Mouse (Mus musculus) stomach, embryonic 14.5 days (tissue): Measurements from ENCODE around the gene Scaf4. TPM values are rescaled to one million over a fixed set of nuclear protein-coding genes. Genes with fewer than 3 reads are reported as not detected.

Source experiments
- ATAC-seq: fragments of 200-750 bp; cut with Nextera tagmentation; 2 replicates; pipeline ENCODE4 v1.8.0; 2017; ENCODE audit warnings: low read depth, moderate TSS enrichment; ENCODE audit not compliant: insufficient number of reproducible peaks, insufficient read depth, low FRiP score
- H3K27ac ChIP-seq: fragments of 300-500 bp; sonication (generic); 2 replicates; pipeline ENCODE4 v1.5.1; 2014; ENCODE audit warnings: mild to moderate bottlenecking, low read length, moderate library complexity, mixed read lengths
- H3K27me3 ChIP-seq: fragments of 300-500 bp; sonication (generic); 2 replicates; pipeline ENCODE4 v1.6.1; 2014; ENCODE audit warnings: low read length, control low read depth, mixed read lengths; ENCODE audit not compliant: control insufficient read depth, insufficient read depth
- H3K36me3 ChIP-seq: fragments of 300-500 bp; sonication (generic); 2 replicates; pipeline ENCODE4 v1.6.1; 2014; ENCODE audit warnings: mild to moderate bottlenecking, control low read depth, low read length, moderate library complexity, mixed read lengths; ENCODE audit not compliant: control insufficient read depth, insufficient read depth
- H3K4me1 ChIP-seq: fragments of 300-500 bp; sonication (generic); 2 replicates; pipeline ENCODE4 v1.6.1; 2014; ENCODE audit warnings: low read length, control low read depth, mixed read lengths; ENCODE audit not compliant: control insufficient read depth, insufficient read depth
- H3K4me2 ChIP-seq: fragments of 300-500 bp; sonication (generic); replicated peaks from 2 replicates; pipeline ENCODE4 v1.6.1; 2014; ENCODE audit warnings: low read depth, low read length, control low read depth
- H3K4me3 ChIP-seq: fragments of 300-500 bp; sonication (generic); 2 replicates; pipeline ENCODE4 v1.5.1; 2014; ENCODE audit warnings: low read depth, low read length, control low read depth
- H3K9ac ChIP-seq: fragments of 300-500 bp; sonication (generic); replicated peaks from 2 replicates; pipeline ENCODE4 v1.6.1; 2014; ENCODE audit warnings: low read depth, mild to moderate bottlenecking, control low read depth, low read length, moderate library complexity, mixed read lengths
- H3K9me3 ChIP-seq: fragments of 300-500 bp; sonication (generic); 2 replicates; pipeline ENCODE4 v1.6.1; 2016; ENCODE audit warnings: low read depth, low read length, control low read depth; ENCODE audit not compliant: control insufficient read depth
- WGBS: fragments of 180-500 bp; shearing (Covaris S2); extraction: QIAGEN DNeasy Blood & Tissue Kit; methylation state at CpG from one replicate; pipeline ENCODE4 v1.1.7; 2014; 5-methylcytosine and 5-hydroxymethylcytosine counted together
- polyA plus RNA-seq: library from polyadenylated mRNA; unstranded; fragments of >200 nt; fragmentation: Nextera tagmentation; extraction: Ambion mirVana; gene quantifications from 2 replicates; pipeline ENCODE4 v1.2.1, GENCODE M21; 2014

The Scaf4 gene
- polyA plus RNA-seq, 1 experiment from 2014 or later: 30.0 TPM

GRCm38 (mm10) chr16:90241875-90242274, 42.4 kb downstream of the Scaf4 start:
- peaks cover 63% of the 10 kb centered on the region for H3K36me3 ChIP-seq
- H3K4me3 ChIP-seq: no peak overlapping the region
- H3K9ac ChIP-seq: no peak overlapping the region
- WGBS: 82% methylated on average over 4 of the region's 4 CpGs
- H3K27me3 ChIP-seq: no peaks in the 10 kb centered on the region
- H3K4me2 ChIP-seq: no peak overlapping the region
- H3K27ac ChIP-seq: no peak overlapping the region
- no peak for ATAC-seq
- H3K4me1 ChIP-seq: no peaks in the 10 kb centered on the region
- no peaks in the 10 kb centered on the region for H3K9me3 ChIP-seq

- no peak overlapping the region for H3K27ac ChIP-seq
- no peak overlapping the region for H3K9ac ChIP-seq
- H3K9me3 ChIP-seq: no peaks in the 10 kb centered on the region
- H3K36me3 ChIP-seq: peaks cover 42% of the 10 kb centered on the region
- H3K4me2 ChIP-seq: no peak overlapping the region
- 84% methylated on average over 6 of the region's 6 CpGs for WGBS
- no peak overlapping the region for H3K4me3 ChIP-seq
- no peaks in the 10 kb centered on the region for H3K4me1 ChIP-seq
- no peak for ATAC-seq
- H3K27me3 ChIP-seq: no peaks in the 10 kb centered on the region
Observed at GRCm38 (mm10) chr16:90239128-90239746, 45.1 kb downstream of the Scaf4 start.

GRCm38 (mm10) chr16:90235188-90235587, 49.1 kb downstream of the Scaf4 start:
- no peaks in the 10 kb centered on the region for H3K9me3 ChIP-seq
- H3K4me2 ChIP-seq: no peak overlapping the region
- no peak overlapping the region for H3K27ac ChIP-seq
- H3K4me3 ChIP-seq: no peak overlapping the region
- 88% methylated on average over 3 of the region's 3 CpGs for whole genome bisulfite sequencing
- no peaks in the 10 kb centered on the region for H3K4me1 ChIP-seq
- H3K36me3 ChIP-seq: peaks cover 22% of the 10 kb centered on the region
- ATAC-seq: no peak
- no peak overlapping the region for H3K9ac ChIP-seq
- H3K27me3 ChIP-seq: no peaks in the 10 kb centered on the region

GRCm38 (mm10) chr16:90234617-90235016, 49.7 kb downstream of the Scaf4 start:
- no peak overlapping the region for H3K9ac ChIP-seq
- WGBS: 69% methylated on average over 6 of the region's 6 CpGs
- no peak for ATAC-seq
- no peaks in the 10 kb centered on the region for H3K9me3 ChIP-seq
- no peaks in the 10 kb centered on the region for H3K27me3 ChIP-seq
- H3K36me3 ChIP-seq: peaks cover 21% of the 10 kb centered on the region
- no peak overlapping the region for H3K4me2 ChIP-seq
- H3K4me1 ChIP-seq: no peaks in the 10 kb centered on the region
- H3K27ac ChIP-seq: no peak overlapping the region
- H3K4me3 ChIP-seq: no peak overlapping the region

GRCm38 (mm10) chr16:90233702-90234101, 50.6 kb downstream of the Scaf4 start:
- Histone ChIP-seq H3K36me3 (peaks cover 21% of the 10 kb centered on the region), H3K27me3 (no peaks in the 10 kb centered on the region), H3K4me3 (no peak overlapping the region), H3K27ac (no peak overlapping the region), H3K4me2 (no peak overlapping the region), H3K9ac (no peak overlapping the region), H3K9me3 (no peaks in the 10 kb centered on the region), H3K4me1 (no peaks in the 10 kb centered on the region)
- ATAC-seq: no peak
- WGBS: 92% methylated on average over 10 of the region's 10 CpGs

- no peaks in the 10 kb centered on the region for H3K27me3 ChIP-seq
- WGBS: 88% methylated on average over 7 of the region's 7 CpGs
- H3K9me3 ChIP-seq: no peaks in the 10 kb centered on the region
- H3K4me1 ChIP-seq: no peaks in the 10 kb centered on the region
- peaks cover 30% of the 10 kb centered on the region for H3K36me3 ChIP-seq
- H3K9ac ChIP-seq: no peak overlapping the region
- H3K27ac ChIP-seq: no peak overlapping the region
- no peak overlapping the region for H3K4me2 ChIP-seq
- no peak overlapping the region for H3K4me3 ChIP-seq
- no peak for ATAC-seq
Observed at GRCm38 (mm10) chr16:90231302-90231701, 53.0 kb downstream of the Scaf4 start.

GRCm38 (mm10) chr16:90229897-90230296, 54.4 kb downstream of the Scaf4 start:
- Histone ChIP-seq H3K4me3 (no peak overlapping the region), H3K27ac (no peak overlapping the region), H3K4me1 (no peaks in the 10 kb centered on the region), H3K9ac (no peak overlapping the region), H3K4me2 (no peak overlapping the region), H3K36me3 (peaks cover 43% of the 10 kb centered on the region), H3K27me3 (no peaks in the 10 kb centered on the region), H3K9me3 (no peaks in the 10 kb centered on the region)
- ATAC-seq: no peak
- 80% methylated on average over 6 of the region's 6 CpGs for WGBS

GRCm38 (mm10) chr16:90221441-90222070, 62.7 kb downstream of the Scaf4 start:
- Histone ChIP-seq H3K4me1 (peaks cover 8% of the 10 kb centered on the region; the same call in 1 of the 2 replicates), H3K27ac (peak overlapping the region; percentile 93; the same call in 1 of the 2 replicates), H3K36me3 (peaks cover 27% of the 10 kb centered on the region), H3K9ac (peak overlapping the region; percentile 81), H3K27me3 (no peaks in the 10 kb centered on the region), H3K4me3 (peak overlapping the region; percentile 90), H3K4me2 (peak overlapping the region; percentile 86), H3K9me3 (no peaks in the 10 kb centered on the region)
- no peak for ATAC-seq
- WGBS: 3% methylated on average over 20 of the region's 20 CpGs
